Mouse (Mus musculus) heart, embryonic 15.5 days (tissue): ENCODE data around the gene Usp39. TPM values are rescaled to one million over a fixed set of nuclear protein-coding genes. Genes with fewer than 3 reads are reported as not detected.

Source experiments
- ATAC-seq: fragments of 200-750 bp; cut with Nextera tagmentation; replicated peaks from 2 replicates; pipeline ENCODE4 v1.8.0; 2017; ENCODE audit warnings: low read depth, moderate TSS enrichment; ENCODE audit not compliant: insufficient number of reproducible peaks, insufficient read depth, low FRiP score
- H3K27ac ChIP-seq: fragments of 300-500 bp; sonication (generic); 2 replicates; pipeline ENCODE4 v1.5.1; 2015; ENCODE audit warnings: mild to moderate bottlenecking, inconsistent platforms
- H3K27me3 ChIP-seq: fragments of 300-500 bp; sonication (generic); 2 replicates; pipeline ENCODE4 v1.6.1; 2015; ENCODE audit warnings: inconsistent platforms
- H3K36me3 ChIP-seq: fragments of 300-500 bp; sonication (generic); 2 replicates; pipeline ENCODE4 v1.6.1; 2015; ENCODE audit warnings: mild to moderate bottlenecking, inconsistent platforms
- H3K4me1 ChIP-seq: fragments of 300-500 bp; sonication (generic); replicated peaks from 2 replicates; pipeline ENCODE4 v1.6.1; 2015; ENCODE audit warnings: inconsistent platforms
- H3K4me2 ChIP-seq: fragments of 300-500 bp; sonication (generic); 2 replicates; pipeline ENCODE4 v1.6.1; 2015; ENCODE audit warnings: inconsistent platforms, mild to moderate bottlenecking, moderate library complexity
- H3K4me3 ChIP-seq: fragments of 300-500 bp; sonication (generic); 2 replicates; pipeline ENCODE4 v1.5.1; 2015; ENCODE audit warnings: mild to moderate bottlenecking, inconsistent platforms
- H3K9ac ChIP-seq: fragments of 300-500 bp; sonication (generic); 2 replicates; pipeline ENCODE4 v1.6.1; 2015; ENCODE audit warnings: mild to moderate bottlenecking, inconsistent platforms
- H3K9me3 ChIP-seq: fragments of 300-500 bp; sonication (generic); replicated peaks from 2 replicates; pipeline ENCODE4 v1.6.1; 2016; ENCODE audit warnings: inconsistent platforms
- WGBS: fragments of 180-500 bp; shearing (Covaris S2); methylation state at CpG from one replicate; pipeline ENCODE4 v1.1.7; 2015; ENCODE audit warnings: mixed read lengths; 5-methylcytosine and 5-hydroxymethylcytosine counted together
- polyA plus RNA-seq: library from polyadenylated mRNA; unstranded; fragments of >200 nt; fragmentation: Nextera tagmentation; extraction: Ambion mirVana; gene quantifications from 2 replicates; pipeline ENCODE4 v1.2.1, GENCODE M21; 2015

Usp39 gene
- polyA plus RNA-seq, 1 experiment from 2014 or later = 25.3 TPM

DNA sequence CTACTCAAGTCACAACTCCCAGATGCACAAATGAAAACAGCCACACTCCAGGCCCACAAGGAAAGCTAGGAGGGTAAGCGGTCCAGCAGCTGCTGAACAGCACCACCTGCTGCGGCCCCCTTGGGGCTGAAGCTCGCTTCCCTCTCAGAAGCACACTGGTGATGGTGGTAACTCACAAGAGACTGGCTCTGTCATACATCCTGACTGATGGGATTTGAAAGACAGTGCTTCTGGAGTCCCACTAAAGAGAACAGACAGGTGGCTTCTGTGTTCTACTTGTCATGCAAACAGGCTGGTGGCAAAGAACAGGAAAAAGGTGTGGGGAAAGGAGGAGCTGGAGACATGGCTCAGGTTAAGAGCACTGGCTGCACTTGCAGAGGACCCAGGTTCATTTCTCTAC is 22.0 kb downstream of the Usp39 start:
- WGBS = over 99% methylated on average over 3 of the region's 3 CpGs
- no peaks in the 10 kb centered on the region for H3K4me1 ChIP-seq
- peaks cover 77% of the 10 kb centered on the region for H3K36me3 ChIP-seq
- H3K27ac ChIP-seq = no peak overlapping the region
- H3K4me3 ChIP-seq = no peak overlapping the region
- no peak overlapping the region for H3K9ac ChIP-seq
- H3K9me3 ChIP-seq = no peaks in the 10 kb centered on the region
- no peak for ATAC-seq
- no peak overlapping the region for H3K4me2 ChIP-seq
- no peaks in the 10 kb centered on the region for H3K27me3 ChIP-seq

DNA sequence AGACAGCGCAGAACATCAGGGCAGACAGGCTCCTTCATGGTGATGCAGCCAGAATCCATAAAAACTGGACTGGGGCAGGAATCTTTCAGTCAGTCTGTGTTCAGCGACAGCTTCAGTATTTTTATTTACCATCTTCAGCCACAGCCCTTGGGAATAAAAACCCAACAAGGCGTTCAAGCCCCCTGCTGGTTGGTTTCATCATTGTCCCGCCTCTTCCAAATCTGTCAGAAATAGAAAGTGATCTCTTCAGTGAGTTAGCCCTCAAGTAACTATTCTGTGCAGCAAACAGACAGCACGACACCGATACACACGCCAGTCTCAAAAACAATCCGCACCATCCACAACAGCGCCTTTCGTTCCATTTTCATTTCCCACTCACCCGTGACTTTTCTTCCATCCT is 26.0 kb downstream of the Usp39 start:
- Histone ChIP-seq H3K27me3 (no peaks in the 10 kb centered on the region), H3K9me3 (no peaks in the 10 kb centered on the region), H3K4me3 (no peak overlapping the region), H3K4me2 (no peak overlapping the region), H3K4me1 (peaks cover 6% of the 10 kb centered on the region; the same call in 1 of the 2 replicates), H3K27ac (no peak overlapping the region), H3K36me3 (peaks cover 59% of the 10 kb centered on the region), H3K9ac (no peak overlapping the region)
- WGBS = 63% methylated on average over 11 of the region's 11 CpGs
- ATAC-seq = no peak

DNA sequence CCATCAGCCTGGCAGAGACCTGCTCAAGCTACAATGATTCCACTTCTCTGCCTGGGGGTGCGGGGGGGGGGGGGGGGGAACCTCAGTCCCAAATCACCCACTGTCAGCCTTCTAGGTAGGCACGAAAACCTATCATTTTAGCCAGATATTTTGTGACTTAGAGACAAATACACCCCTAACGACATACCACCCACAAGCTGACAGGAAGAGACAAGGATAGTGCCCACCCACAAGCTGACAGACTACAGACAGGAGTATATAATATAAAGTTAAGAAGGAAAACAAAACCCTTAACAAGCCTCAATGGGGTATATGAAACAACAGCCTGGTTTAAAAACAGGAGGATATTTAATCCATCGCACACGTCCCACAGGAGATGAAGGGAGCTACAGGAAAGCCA is 26.5 kb downstream of the Usp39 start:
- WGBS = 77% methylated on average over 5 of the region's 5 CpGs
- Histone ChIP-seq H3K9me3 (no peaks in the 10 kb centered on the region), H3K27me3 (no peaks in the 10 kb centered on the region), H3K36me3 (peaks cover 55% of the 10 kb centered on the region), H3K4me3 (no peak overlapping the region), H3K4me2 (no peak overlapping the region), H3K27ac (no peak overlapping the region), H3K9ac (no peak overlapping the region), H3K4me1 (peaks cover 9% of the 10 kb centered on the region)
- no peak for ATAC-seq

DNA sequence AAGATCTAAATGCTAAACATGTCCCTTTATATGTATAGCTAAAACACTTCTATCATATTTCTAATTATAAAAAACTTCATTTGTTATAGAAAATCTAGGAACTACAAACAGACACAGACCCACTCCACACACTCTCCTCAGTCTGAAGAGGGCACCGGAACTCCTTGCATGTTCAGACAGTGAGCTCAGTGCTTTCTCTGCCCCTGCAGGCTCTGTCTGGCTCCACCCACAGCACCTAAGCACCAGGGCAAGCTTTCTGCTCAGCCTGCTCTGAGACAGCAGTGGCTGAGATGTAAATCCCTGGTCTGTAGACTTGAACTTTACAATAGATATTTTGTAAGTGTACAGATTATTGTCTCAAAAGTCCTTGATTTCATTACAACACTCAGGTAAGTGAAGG is 28.9 kb downstream of the Usp39 start:
- Histone ChIP-seq H3K9me3 (no peaks in the 10 kb centered on the region), H3K4me3 (no peak overlapping the region), H3K27ac (peak overlapping the region; percentile 39; the same call in 1 of the 2 replicates), H3K9ac (no peak overlapping the region), H3K4me2 (no peak overlapping the region), H3K4me1 (peaks cover 20% of the 10 kb centered on the region), H3K36me3 (peaks cover 32% of the 10 kb centered on the region), H3K27me3 (no peaks in the 10 kb centered on the region)
- 26% methylated on average over 1 of the region's 1 CpGs for WGBS
- ATAC-seq = no peak

DNA sequence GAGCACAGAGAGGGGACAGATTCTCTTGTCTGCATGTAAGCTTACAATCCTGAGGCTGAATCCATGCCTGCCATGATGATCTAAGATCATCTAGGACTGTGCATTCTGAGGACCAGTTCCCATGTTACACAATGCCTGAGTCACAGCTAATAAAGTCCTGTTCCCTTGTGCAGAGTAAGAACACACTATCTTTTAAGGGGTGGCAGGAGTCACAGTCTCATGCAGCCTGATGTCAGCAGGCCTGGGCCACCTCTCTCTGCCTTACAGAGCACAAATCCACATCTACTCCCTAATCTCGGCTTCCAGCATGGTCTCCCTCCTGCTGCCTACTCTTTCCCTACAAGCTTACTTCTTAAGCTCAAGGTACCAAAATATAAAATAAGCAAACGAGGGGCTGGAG is 29.6 kb downstream of the Usp39 start:
- no peak for ATAC-seq
- no peak overlapping the region for H3K9ac ChIP-seq
- peak overlapping the region; percentile 46; the same call in 1 of the 2 replicates for H3K27ac ChIP-seq
- peaks cover 25% of the 10 kb centered on the region for H3K36me3 ChIP-seq
- H3K4me1 ChIP-seq = peaks cover 20% of the 10 kb centered on the region
- H3K27me3 ChIP-seq = no peaks in the 10 kb centered on the region
- H3K4me3 ChIP-seq = no peak overlapping the region
- H3K4me2 ChIP-seq = no peak overlapping the region
- WGBS = 71% methylated on average over 2 of the region's 2 CpGs
- no peaks in the 10 kb centered on the region for H3K9me3 ChIP-seq

DNA sequence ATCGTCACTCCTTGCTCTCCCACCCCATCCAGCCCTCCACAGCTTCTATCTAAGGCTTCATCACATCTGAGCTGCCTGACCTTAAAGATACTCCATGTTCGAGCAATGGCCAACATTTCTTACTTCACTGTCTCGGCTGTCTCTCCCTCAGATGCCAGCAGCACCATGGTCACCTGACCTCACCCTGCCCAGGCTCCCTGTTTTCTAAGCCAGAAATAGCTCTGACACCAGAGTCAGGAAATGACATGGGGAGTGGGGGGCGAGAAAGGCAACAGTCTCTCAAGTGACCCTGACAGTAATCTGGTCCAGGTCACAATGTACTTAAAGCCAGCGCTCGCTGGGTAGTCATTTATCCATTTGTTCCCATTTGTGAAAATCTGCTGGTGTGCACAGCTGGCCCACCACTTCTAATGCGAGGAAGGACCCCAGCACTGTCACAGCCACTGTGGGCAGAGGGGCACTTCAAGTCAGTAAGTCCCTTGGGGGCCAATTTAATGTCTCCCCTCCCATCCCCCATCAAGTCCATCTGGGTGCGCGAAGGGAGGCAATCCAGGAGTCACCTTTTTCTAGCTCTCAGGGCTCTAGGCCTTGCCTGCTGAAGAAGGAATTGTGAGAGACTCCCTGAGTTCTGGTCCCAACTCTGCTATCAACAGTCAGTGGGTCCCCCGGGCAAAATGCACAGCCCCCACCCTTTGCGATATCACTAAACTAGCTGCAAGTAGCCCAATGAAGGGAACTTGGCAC is 31.7 kb downstream of the Usp39 start:
- Histone ChIP-seq H3K4me3 (no peak overlapping the region), H3K9ac (no peak overlapping the region), H3K36me3 (peaks cover 11% of the 10 kb centered on the region), H3K27me3 (no peaks in the 10 kb centered on the region), H3K4me2 (no peak overlapping the region), H3K4me1 (peaks cover 20% of the 10 kb centered on the region), H3K27ac (peak overlapping the region; percentile 77), H3K9me3 (no peaks in the 10 kb centered on the region)
- WGBS = 52% methylated on average over 11 of the region's 11 CpGs
- peak; percentile 59; the same call in 1 of the 2 replicates for ATAC-seq

DNA sequence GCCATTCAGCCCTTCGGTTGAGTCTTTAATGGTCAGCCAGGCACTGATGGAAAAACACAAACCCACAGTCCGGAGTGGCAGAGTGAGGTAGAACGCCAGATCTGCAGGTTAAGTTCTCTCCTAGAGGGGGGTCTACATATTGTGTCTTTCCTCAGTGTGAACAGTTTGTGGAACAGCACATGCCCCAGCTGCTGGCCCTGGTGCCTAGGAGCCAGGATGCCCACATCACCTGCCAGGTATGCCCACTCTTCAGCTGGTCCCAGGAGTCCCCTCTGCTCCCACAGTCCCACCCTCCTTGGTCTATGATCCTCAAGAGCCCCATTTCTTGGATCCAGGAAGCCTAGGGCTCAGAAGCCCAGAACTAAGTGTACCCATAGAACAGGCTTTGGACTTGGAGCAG is 32.8 kb downstream of the Usp39 start:
- Histone ChIP-seq H3K4me1 (peaks cover 20% of the 10 kb centered on the region), H3K9me3 (no peaks in the 10 kb centered on the region), H3K9ac (no peak overlapping the region), H3K4me3 (no peak overlapping the region), H3K27ac (no peak overlapping the region), H3K36me3 (no peaks in the 10 kb centered on the region), H3K4me2 (no peak overlapping the region), H3K27me3 (no peaks in the 10 kb centered on the region)
- ATAC-seq = no peak
- 89% methylated on average over 3 of the region's 3 CpGs for WGBS

DNA sequence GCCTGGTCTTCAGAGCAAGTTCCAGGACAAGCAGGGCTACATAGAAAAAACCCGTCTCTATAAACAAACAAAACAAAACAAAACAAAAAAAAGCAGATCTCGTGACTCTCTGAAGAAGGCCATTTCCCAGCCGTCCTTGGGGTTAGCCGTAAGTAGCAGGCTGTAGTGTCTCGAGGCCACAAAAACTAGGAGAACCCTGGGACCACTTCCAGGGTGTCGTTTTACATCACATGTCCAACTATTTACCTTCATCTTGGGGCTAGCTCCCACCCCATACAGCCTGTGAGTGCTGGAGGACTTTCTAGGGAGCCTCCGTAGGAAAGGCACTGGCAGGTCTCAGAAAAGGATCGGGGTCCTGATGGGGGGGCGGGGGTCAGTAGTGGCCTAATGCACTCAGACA is 41.5 kb downstream of the Usp39 start:
- no peaks in the 10 kb centered on the region for H3K36me3 ChIP-seq
- no peak overlapping the region for H3K27ac ChIP-seq
- H3K4me2 ChIP-seq = no peak overlapping the region
- 62% methylated on average over 9 of the region's 9 CpGs for WGBS
- H3K4me1 ChIP-seq = no peaks in the 10 kb centered on the region; the same call in 1 of the 2 replicates
- ATAC-seq = no peak; the same call in 1 of the 2 replicates
- H3K9ac ChIP-seq = no peak overlapping the region
- H3K9me3 ChIP-seq = no peaks in the 10 kb centered on the region
- no peaks in the 10 kb centered on the region for H3K27me3 ChIP-seq
- no peak overlapping the region for H3K4me3 ChIP-seq

DNA sequence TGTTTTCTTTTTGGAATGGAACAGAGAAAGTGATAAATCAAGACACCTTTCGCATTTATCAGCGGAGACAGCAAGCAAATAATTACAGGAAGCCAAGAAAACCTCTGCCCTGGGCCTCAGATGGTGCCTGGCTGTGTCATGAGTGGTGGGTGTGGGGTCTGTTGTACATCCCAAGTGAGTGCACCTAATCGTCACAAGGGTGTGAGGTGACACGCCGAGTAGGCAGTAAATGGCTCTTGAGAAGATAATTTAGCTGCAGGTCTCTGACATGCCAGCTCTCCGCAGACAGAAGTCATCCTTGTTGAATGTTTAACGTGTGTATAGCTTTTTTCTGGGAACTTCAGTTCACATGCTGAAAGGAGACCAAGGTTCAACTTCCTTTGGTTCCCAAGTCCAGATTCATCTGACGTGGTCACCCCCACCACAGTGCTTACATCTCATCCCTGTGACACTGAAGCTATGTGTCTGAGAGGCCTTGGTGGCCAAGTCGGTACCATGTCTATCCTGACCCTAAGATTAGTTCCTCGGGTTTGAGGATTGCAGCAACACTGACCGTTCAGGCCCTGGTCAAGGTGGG is 42.5 kb downstream of the Usp39 start:
- Histone ChIP-seq H3K9me3 (no peaks in the 10 kb centered on the region), H3K36me3 (no peaks in the 10 kb centered on the region), H3K4me2 (no peak overlapping the region), H3K27ac (no peak overlapping the region), H3K9ac (no peak overlapping the region), H3K27me3 (no peaks in the 10 kb centered on the region), H3K4me3 (no peak overlapping the region), H3K4me1 (no peaks in the 10 kb centered on the region; the same call in 1 of the 2 replicates)
- 64% methylated on average over 11 of the region's 11 CpGs for WGBS
- ATAC-seq = no peak

DNA sequence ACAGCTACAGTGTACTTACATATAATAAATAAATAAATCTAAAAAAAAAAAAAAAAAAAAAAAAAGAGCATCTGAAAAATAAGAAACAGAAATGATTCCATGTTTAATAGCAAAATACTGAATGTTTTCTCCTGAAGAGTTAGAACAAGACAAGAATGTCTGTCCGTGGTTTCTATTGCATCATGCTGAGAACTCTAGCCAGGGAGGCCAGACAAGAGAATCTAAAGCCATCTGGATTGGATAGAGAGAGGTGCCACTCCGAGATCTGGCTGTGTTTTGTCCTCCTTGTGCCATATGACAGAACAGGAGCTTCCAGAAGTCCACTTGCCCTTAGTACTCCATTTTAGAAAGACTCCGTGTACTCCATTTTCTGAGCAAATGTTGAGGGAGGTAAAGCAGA is 47.2 kb downstream of the Usp39 start:
- Histone ChIP-seq H3K36me3 (no peaks in the 10 kb centered on the region), H3K4me2 (no peak overlapping the region), H3K27me3 (no peaks in the 10 kb centered on the region), H3K9me3 (no peaks in the 10 kb centered on the region), H3K9ac (no peak overlapping the region), H3K4me1 (peaks cover 10% of the 10 kb centered on the region), H3K4me3 (no peak overlapping the region), H3K27ac (no peak overlapping the region)
- 81% methylated on average over 3 of the region's 3 CpGs for WGBS
- ATAC-seq = no peak

DNA sequence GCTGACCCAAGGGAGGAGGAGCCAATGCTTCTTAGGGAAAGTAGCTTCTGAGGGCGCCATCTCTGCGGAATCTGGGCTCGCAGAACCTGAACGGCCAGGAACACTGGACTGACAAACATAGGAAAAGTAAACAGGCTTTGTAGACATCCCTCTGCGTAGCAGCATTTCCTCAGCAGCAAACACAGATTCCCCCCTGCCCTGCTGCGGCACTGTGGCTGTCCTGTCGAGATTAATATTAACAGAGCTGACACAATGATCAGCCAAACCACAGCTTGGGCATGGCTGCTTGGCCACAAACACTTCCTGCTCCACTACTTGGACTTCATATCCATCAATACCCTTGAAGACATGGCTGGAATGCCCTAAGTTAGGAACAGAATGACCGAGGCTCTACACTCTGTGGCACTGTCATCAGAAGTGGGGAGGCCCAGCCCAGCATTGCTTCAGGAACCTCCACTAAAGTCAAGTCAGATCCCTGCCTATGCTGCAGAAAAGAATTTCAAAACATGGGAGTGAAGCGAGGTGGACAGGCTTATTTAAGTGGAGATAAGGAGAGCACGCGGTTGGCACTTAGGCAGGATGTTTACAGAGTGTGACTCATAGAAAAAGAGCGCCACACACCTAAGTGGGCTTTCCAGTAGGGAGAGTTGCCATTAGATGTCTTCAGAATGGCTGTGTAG is 51.9 kb downstream of the Usp39 start:
- H3K9ac ChIP-seq = no peak overlapping the region
- H3K4me1 ChIP-seq = peaks cover 12% of the 10 kb centered on the region
- H3K27ac ChIP-seq = peak overlapping the region; percentile 60
- no peak overlapping the region for H3K4me2 ChIP-seq
- H3K4me3 ChIP-seq = no peak overlapping the region
- no peaks in the 10 kb centered on the region for H3K36me3 ChIP-seq
- no peaks in the 10 kb centered on the region for H3K27me3 ChIP-seq
- no peaks in the 10 kb centered on the region for H3K9me3 ChIP-seq
- WGBS = 42% methylated on average over 12 of the region's 12 CpGs
- ATAC-seq = peak; percentile 67
